Mouse (Mus musculus): Measurements from ENCODE around the gene Lypd1.

Gene Lypd1

DNA sequence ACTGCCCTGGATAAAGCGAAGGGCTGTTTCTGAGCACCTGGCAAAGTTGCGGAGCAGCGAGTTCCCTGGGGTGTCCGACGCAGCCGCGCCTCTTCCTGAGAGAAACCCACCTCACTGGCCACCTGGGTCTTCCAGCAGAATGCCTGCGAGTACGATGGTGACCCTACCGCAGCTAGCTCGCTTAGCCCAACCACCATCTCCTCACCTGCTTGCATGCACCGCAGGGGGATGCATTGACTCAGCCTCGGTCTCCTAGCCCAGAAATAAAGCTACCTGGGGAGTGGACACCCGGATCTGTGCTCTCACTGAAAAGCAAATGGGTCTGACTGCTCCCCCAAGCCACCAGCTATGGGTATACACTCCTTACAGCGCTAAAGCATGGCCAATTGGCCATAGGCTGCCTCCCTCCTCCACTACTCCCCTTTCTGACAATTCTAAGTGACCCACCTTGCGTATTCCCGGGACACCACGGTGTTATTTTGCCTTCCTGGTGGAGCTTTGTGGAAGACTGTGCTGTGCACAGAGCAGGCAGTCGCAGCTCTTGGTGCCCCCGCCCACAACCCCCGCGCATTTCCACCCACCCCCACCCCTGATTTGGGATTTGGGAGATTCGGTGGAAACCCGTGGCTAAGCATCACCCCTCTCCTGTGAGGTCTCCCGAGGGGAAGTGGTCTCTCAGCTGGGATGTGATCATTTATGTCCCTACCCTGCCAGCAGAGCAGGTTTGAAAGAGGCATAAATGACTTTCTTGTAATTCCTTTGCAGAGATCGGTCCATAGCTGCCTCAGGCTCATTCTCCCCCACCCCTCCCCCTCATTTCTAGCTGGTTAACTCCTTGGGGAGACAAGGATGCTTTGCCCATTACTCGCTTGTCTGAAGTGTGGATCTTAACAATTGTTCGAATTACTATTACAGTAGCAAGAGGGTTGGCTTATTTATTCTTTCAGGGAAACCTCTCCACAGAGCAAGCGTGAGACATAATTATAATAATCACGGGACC lies at the start of gene Lypd1:
Lypd1 (minus strand) TSS at position 501 of the 1,000 bp plus-strand sequence.
- CTCF ChIA-PET, result no interaction called here

DNA sequence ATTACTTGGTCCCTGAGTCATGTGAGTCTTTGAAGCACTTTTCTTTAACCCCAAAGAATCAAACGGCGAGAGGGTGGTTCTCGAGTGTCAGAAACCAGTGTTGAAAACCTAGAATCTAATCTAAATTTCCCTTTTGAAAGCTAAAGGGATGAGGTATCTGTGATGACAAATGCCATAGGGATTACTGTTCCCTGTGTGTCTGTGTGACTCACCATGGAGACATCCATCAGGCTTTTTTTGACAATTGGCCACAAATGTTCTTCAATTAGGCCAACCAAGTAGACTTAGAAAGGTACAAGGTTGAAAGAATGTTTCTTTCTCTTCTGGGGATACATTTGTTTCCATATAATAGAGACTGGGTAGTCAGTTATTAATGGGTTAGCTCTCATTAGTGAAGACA lies 38.1 kb upstream of the Lypd1 start:
- CTCF ChIA-PET, result no interaction called here

GRCm38 (mm10) chr1:125949076-125949475 lies 36.2 kb upstream of the Lypd1 start:
- CTCF ChIA-PET, result no interaction called here

DNA sequence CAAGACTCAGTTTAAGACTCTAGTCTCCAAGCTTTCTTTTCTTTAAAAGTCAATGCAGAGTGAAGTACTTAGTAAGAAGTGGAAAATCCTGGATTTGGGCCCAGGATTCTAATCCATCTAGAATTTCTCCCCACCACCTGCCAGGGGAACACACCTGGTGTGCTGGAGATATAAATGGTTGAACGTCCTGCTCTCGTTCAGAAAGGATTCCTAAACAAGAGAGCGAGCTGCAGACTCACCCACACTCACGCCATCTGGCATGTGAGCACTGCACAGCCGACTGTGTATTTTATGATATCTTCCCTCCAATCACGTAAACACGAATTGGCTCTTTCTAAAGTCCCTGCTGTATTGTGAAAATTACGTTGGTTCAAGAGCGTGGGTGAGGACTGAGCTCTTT lies 32.2 kb upstream of the Lypd1 start:
- CTCF ChIA-PET, result no interaction called here

DNA sequence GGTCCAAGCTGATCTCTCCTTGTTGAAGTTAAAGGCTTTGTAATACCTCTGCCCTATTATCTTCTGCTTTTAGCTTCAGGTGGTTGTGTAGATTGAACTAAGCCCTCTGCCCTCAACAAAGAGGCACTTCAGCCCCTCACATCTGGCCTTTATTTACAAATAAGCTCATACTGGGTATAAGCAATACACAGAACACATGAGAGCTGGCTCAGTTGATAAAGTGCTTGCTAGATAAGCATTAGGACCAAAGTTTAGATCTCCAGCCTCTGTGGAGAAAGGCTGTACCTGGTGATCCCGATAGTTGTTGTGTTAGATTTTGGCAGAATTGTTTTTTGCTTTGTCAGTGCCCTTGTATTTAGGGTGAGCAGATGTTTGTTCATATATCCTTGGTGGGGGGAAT lies 30.4 kb upstream of the Lypd1 start:
- CTCF ChIA-PET, result no interaction called here

- CTCF ChIA-PET, result no interaction called here
Measured at GRCm38 (mm10) chr1:125925486-125925885, 12.6 kb upstream of the Lypd1 start.

GRCm38 (mm10) chr1:125923062-125923461 lies 10.2 kb upstream of the Lypd1 start:
- CTCF ChIA-PET, result no interaction called here

GRCm38 (mm10) chr1:125920696-125921095 lies 7.8 kb upstream of the Lypd1 start:
- CTCF ChIA-PET, result no interaction called here

DNA sequence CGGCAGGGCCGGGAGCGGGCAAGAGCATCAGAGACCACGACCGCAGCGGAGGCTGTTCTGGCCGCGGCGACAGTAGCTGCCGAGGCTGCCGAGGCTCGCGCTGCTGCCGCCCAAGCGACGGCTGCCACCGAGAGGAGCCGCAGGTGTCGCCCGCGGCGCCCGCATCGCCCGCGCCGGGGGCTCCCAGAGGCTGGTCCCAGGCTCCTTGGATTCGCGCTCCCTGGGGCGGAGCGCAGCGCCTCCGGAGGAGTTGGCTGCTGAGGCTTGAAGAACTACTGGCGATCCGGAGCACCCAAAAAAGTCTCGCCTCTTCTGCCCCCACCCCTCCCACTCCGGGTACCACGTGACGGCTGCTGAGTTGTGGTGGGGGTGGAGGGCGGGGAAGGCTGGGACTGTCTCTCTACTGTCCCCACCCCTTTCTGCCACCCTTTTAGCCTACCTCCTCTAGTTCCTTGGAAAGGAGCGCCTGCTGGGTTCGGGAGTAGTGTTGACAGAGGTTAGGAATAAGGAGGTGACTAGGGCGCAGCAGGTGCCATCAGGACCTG lies 928 bp downstream of the Lypd1 start:
- CTCF ChIA-PET, result no interaction called here

DNA sequence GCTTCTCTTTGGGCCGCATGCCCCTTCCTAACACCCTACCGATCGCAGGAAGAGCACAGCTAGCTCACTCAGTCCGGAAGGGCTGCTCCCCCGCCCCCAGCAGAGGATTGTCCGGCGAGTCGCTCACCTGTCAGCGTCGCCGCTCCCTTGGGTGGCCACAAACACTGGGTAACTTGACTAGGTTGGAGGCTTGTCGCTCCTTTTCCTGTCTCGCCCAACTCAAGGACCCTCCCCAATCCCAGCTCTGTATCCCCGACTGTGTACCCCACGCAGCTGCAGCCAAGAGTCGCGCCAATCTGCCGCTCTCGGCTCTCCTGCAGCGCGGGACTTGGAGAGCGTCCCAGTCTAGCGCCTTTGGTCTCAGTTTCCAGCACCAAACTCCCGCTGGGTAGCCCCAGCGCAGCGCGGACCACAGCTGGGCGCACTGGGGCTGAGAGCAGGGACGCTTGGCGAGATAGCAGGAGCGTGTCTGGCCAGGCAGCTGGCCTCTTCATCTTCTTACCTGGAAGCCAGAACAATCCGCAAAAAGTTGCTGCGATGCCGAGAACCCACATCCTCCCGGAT lies 1.5 kb downstream of the Lypd1 start:
- CTCF ChIA-PET, result no interaction called here

- CTCF ChIA-PET, result no interaction called here
Measured at GRCm38 (mm10) chr1:125910871-125911265, 2.0 kb downstream of the Lypd1 start.

DNA sequence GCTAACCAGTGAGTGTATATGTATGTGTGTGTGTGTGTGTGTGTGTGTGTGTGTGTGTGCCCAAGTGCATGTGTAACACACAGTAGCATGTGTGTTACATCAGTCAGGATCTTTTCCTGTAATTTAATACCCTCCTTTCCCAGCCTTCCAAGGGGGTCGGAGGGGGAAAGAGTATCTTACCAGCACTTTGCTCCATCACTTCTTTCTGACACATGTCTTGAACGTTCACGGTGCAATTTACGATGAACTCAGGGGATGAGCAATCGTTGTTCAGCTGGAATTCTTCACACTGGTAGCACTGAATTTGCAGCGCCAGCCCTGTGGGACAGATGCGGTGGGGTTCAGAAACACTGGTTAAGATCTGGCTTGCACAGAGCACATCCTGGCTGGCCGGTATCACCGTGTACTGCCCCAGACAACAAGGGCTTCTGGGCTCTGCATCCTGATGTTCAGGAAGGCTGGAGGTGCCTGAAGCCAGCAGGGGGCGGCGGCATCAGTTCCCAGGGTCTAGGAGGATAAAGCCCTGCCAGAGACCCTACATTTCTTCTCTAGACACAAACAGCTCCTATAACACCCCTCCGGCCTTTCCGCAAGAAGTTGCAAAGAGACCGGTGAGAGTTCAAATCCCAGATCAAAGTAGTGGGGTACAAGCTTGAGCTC lies 2.6 kb downstream of the Lypd1 start:
- CTCF ChIA-PET, result no interaction called here

- CTCF ChIA-PET, result no interaction called here
Measured at GRCm38 (mm10) chr1:125893158-125893557, 19.7 kb downstream of the Lypd1 start.

- CTCF ChIA-PET, result interaction anchor here (0.7 kb wide), 1 partner anchor 17 kb away, joined by 14 read pairs; no protein-coding TSS in a partner anchor
Measured at GRCm38 (mm10) chr1:125870056-125870455, 42.8 kb downstream of the Lypd1 start.

DNA sequence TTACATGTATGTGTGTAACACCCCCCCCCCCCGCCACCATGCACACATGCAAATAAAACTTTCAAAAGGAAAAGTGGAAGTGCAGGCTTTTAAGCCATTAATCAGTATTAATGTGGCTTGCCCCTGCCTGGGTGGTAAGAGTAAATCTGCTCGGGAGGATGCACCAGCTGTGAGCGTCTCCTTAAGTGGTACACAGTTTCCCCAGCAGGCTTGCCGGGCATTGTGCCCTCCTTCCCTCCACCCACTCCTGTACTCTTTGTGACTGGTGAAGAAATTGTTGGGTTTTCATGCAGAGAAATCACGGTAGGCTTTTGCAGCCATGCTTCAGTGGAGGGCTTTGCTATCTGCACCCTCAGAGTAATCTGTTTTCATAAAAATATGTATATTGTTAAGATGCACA lies 54.3 kb downstream of the Lypd1 start:
- CTCF ChIA-PET, result no interaction called here

DNA sequence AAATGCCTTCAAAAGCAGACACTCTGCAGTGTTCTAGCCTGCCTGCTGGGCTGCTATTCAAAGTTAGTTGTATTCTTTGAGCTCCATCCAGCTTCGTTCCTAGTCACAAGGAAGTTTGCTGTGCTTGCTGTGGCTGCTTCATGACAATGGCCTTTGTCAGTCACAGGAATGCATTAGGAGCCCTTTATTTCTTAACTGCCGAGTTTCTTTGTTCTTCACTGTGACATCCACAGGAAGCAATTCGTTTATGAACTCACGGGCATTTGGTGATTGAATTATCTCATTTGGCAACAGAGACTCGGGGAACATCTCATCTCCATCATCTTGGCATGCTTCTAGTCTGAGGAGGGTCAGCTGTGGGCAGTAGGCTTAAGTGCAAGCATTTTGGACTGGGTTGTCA lies 58.3 kb downstream of the Lypd1 start:
- CTCF ChIA-PET, result no interaction called here

GRCm38 (mm10) chr1:125839746-125840392 lies 73.0 kb downstream of the Lypd1 start:
- CTCF ChIA-PET, result no interaction called here

DNA sequence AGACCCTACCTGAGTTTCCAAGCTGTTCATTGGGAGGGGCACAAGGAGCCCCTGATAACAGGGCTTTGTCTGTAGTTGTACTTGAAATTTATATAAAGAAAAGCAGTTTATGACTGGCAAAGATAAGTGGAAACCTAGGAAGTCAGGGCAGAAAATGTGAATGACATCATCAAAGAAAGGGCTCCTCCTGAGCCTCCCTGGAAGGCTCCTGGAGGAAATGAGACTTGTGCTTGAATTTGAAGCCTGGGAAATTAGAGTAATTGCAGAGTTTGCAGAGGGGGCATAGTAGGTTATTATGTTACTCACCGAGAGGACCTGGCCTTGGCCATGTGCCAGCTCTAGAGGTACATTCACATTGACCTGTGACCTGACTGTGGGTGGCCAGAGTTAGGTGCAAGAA lies 75.4 kb downstream of the Lypd1 start:
- CTCF ChIA-PET, result no interaction called here

GRCm38 (mm10) chr1:125823611-125824010 lies 89.3 kb downstream of the Lypd1 start:
- CTCF ChIA-PET, result no interaction called here

DNA sequence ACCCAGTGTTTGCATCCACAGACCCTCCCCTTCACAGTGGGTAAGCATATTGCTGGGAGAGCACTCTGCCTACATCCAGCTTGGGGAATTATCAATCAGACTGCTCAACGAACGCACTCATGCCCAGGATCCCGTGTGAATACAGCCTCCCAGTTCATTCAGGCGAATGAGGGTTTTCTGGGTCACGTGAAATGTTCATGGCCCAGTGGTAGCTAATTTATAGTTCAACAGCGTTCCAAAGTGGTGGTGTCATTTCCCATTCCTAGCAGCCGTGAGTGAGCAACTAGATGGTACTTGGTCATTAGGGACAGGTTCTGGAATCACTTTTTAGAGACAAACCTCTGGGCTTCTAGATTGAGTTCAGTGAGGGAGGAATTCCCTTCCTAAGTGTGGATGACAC lies 91.8 kb downstream of the Lypd1 start:
- CTCF ChIA-PET, result interaction anchor here (0.7 kb wide), 1 partner anchor 227 kb away, joined by 6 read pairs; no protein-coding TSS in a partner anchor

All from spleen, embryonic (tissue).